Mouse (Mus musculus) forebrain, postnatal 0 days (tissue): ENCODE results near the gene Map3k9. TPM values are rescaled to one million over a fixed set of nuclear protein-coding genes. Genes with fewer than 3 reads are reported as not detected.

Experiments
- ATAC-seq: fragments of 200-750 bp; cut with Nextera tagmentation; 2 replicates; pipeline ENCODE4 v1.8.0; 2017; ENCODE audit warnings: mild to moderate bottlenecking, moderate library complexity
- DNase-seq: peaks from one replicate; pipeline ENCODE4 v3.0.0-alpha.2; 2015
- H3K27ac ChIP-seq: fragments of 300-500 bp; sonication (generic); 2 replicates; pipeline ENCODE4 v1.5.1; 2014; ENCODE audit warnings: low read depth, mild to moderate bottlenecking, antibody characterized with exemption, low read length, moderate library complexity, mixed read lengths
- H3K27me3 ChIP-seq: fragments of 300-500 bp; sonication (generic); 2 replicates; pipeline ENCODE4 v1.6.1; 2014; ENCODE audit warnings: mild to moderate bottlenecking, low read length, mixed read lengths; ENCODE audit not compliant: insufficient read depth
- H3K36me3 ChIP-seq: fragments of 300-500 bp; sonication (generic); 2 replicates; pipeline ENCODE4 v1.6.1; 2014; ENCODE audit warnings: mild to moderate bottlenecking, moderate library complexity; ENCODE audit not compliant: insufficient read depth
- H3K4me1 ChIP-seq: fragments of 300-500 bp; sonication (generic); 2 replicates; pipeline ENCODE4 v1.6.1; 2014; ENCODE audit warnings: antibody characterized with exemption; ENCODE audit not compliant: insufficient read depth
- H3K4me2 ChIP-seq: fragments of 300-500 bp; sonication (generic); 2 replicates; pipeline ENCODE4 v1.6.1; 2014; ENCODE audit warnings: low read depth, mild to moderate bottlenecking, moderate library complexity
- H3K4me3 ChIP-seq: fragments of 300-500 bp; sonication (generic); 2 replicates; pipeline ENCODE4 v1.5.1; 2014; ENCODE audit warnings: low read depth, low read length, mixed read lengths
- H3K9ac ChIP-seq: fragments of 300-500 bp; sonication (generic); 2 replicates; pipeline ENCODE4 v1.6.1; 2014; ENCODE audit warnings: mild to moderate bottlenecking
- H3K9me3 ChIP-seq: fragments of 300-500 bp; sonication (generic); 2 replicates; pipeline ENCODE4 v1.6.1; 2016; ENCODE audit warnings: low read length
- CTCF ChIP-seq: sonication (generic); IDR thresholded peaks from 2 replicates; pipeline ENCODE4 v1.5.1; 2016; ENCODE audit warnings: antibody characterized with exemption, control low read depth, low read depth
- WGBS: fragments of 180-500 bp; shearing (Covaris S2); extraction: QIAGEN DNeasy Blood & Tissue Kit; methylation state at CpG from one replicate; pipeline ENCODE4 v1.1.7; 2014; 5-methylcytosine and 5-hydroxymethylcytosine counted together
- polyA plus RNA-seq: library from polyadenylated mRNA; unstranded; fragments of >200 nt; fragmentation: Nextera tagmentation; extraction: Ambion mirVana; gene quantifications from 2 replicates; pipeline ENCODE4 v1.2.1, GENCODE M21; 2015
- total RNA-seq: library from RNA; depleted of rRNA; stranded (reverse); fragments of >200 nt; gene quantifications from 2 replicates; pipeline ENCODE4 v1.2.3, GENCODE M21; 2014; rRNA removed

Map3k9 gene
- total RNA-seq (41.4 and 49.2 TPM in 2 replicates), polyA plus RNA-seq (4.3 and 6.5 TPM in 2 replicates)

GRCm38 (mm10) chr12:81781105-81781909 is at the start of gene Map3k9:
Map3k9 (minus strand) TSS chr12:81781175.
- peak; percentile 97 for DNase-seq
- ATAC-seq, result peak; percentile 98
- peak within 1 kb of the TSS; percentile 91 for H3K4me3 ChIP-seq
- H3K9me3 ChIP-seq, result no peaks in the 10 kb centered on the region
- WGBS, result 2% methylated on average over 34 of the region's 56 CpGs
- H3K4me2 ChIP-seq, result peak within 1 kb of the TSS; percentile 76
- no peaks in the 10 kb centered on the region for H3K36me3 ChIP-seq
- H3K27me3 ChIP-seq, result no peaks in the 10 kb centered on the region
- H3K9ac ChIP-seq, result peak within 1 kb of the TSS; percentile 93
- peak within 1 kb of the TSS; percentile 69 for H3K27ac ChIP-seq
- H3K4me1 ChIP-seq, result peaks cover 30% of the 10 kb centered on the region
- TF ChIP-seq CTCF, result peak; percentile 53

- no peak for DNase-seq
- H3K9me3 ChIP-seq, result no peaks in the 10 kb centered on the region
- H3K27me3 ChIP-seq, result no peaks in the 10 kb centered on the region
- no peaks in the 10 kb centered on the region for H3K4me1 ChIP-seq
- no peak overlapping the region for H3K4me3 ChIP-seq
- H3K36me3 ChIP-seq, result no peaks in the 10 kb centered on the region
- TF ChIP-seq CTCF, result no peak
- WGBS, result 9% methylated on average over 2 of the region's 2 CpGs
- no peak for ATAC-seq
- H3K27ac ChIP-seq, result no peak overlapping the region
- no peak overlapping the region for H3K9ac ChIP-seq
- no peak overlapping the region for H3K4me2 ChIP-seq
These were observed 47.4 kb upstream of the Map3k9 start for GRCm38 (mm10) chr12:81828355-81828754.

GRCm38 (mm10) chr12:81822778-81823480 is 42.0 kb upstream of the Map3k9 start:
- WGBS, result 76% methylated on average over 4 of the region's 4 CpGs
- no peak overlapping the region for H3K4me2 ChIP-seq
- H3K36me3 ChIP-seq, result no peaks in the 10 kb centered on the region
- H3K27ac ChIP-seq, result no peak overlapping the region
- no peak for TF ChIP-seq CTCF
- H3K4me1 ChIP-seq, result no peaks in the 10 kb centered on the region
- H3K27me3 ChIP-seq, result no peaks in the 10 kb centered on the region
- DNase-seq (no peak), ATAC-seq (no peak)
- no peak overlapping the region for H3K4me3 ChIP-seq
- no peak overlapping the region for H3K9ac ChIP-seq
- H3K9me3 ChIP-seq, result no peaks in the 10 kb centered on the region

GRCm38 (mm10) chr12:81822176-81822575 is 41.2 kb upstream of the Map3k9 start:
- DNase-seq (no peak), ATAC-seq (no peak)
- Histone ChIP-seq H3K4me1 (no peaks in the 10 kb centered on the region), H3K36me3 (no peaks in the 10 kb centered on the region), H3K27me3 (no peaks in the 10 kb centered on the region), H3K4me2 (no peak overlapping the region), H3K27ac (no peak overlapping the region), H3K4me3 (no peak overlapping the region), H3K9me3 (no peaks in the 10 kb centered on the region), H3K9ac (no peak overlapping the region)
- TF ChIP-seq CTCF, result no peak
- 95% methylated on average over 4 of the region's 4 CpGs for WGBS

GRCm38 (mm10) chr12:81820700-81821099 is 39.7 kb upstream of the Map3k9 start:
- Histone ChIP-seq H3K27ac (peak overlapping the region; percentile 67), H3K36me3 (no peaks in the 10 kb centered on the region), H3K27me3 (no peaks in the 10 kb centered on the region), H3K9me3 (no peaks in the 10 kb centered on the region), H3K4me3 (no peak overlapping the region), H3K4me2 (no peak overlapping the region), H3K4me1 (0 out of 2 replicates have a peak, but pooled peaks cover 5% of the 10 kb centered on the region), H3K9ac (no peak overlapping the region)
- 58% methylated on average over 4 of the region's 4 CpGs for WGBS
- ATAC-seq (peak; percentile 92), DNase-seq (peak; percentile 87)
- no peak for TF ChIP-seq CTCF

GRCm38 (mm10) chr12:81817126-81817505 is 36.1 kb upstream of the Map3k9 start:
- TF ChIP-seq CTCF, result no peak
- WGBS, result 42% methylated on average over 6 of the region's 6 CpGs
- H3K27me3 ChIP-seq, result no peaks in the 10 kb centered on the region
- no peak overlapping the region for H3K9ac ChIP-seq
- 0 out of 2 replicates have a peak, but pooled peaks cover 5% of the 10 kb centered on the region for H3K4me1 ChIP-seq
- peak overlapping the region; percentile 27 for H3K4me2 ChIP-seq
- H3K4me3 ChIP-seq, result no peak overlapping the region
- ATAC-seq, result peak; percentile 56
- H3K9me3 ChIP-seq, result no peaks in the 10 kb centered on the region
- no peak for DNase-seq
- no peaks in the 10 kb centered on the region for H3K36me3 ChIP-seq
- H3K27ac ChIP-seq, result 0 out of 2 replicates have a peak overlapping the region, but pooled peaks have one; percentile 21
